Mouse (Mus musculus) neural tube, embryonic 11.5 days (tissue): Measurements from ENCODE around the gene Zfp367. TPM values are rescaled to one million over a fixed set of nuclear protein-coding genes. Genes with fewer than 3 reads are reported as not detected.

Source experiments
- ATAC-seq: fragments of 200-750 bp; cut with Nextera tagmentation; 2 replicates; pipeline ENCODE4 v1.8.0; 2017; ENCODE audit warnings: moderate number of reproducible peaks, mild to moderate bottlenecking, moderate TSS enrichment, moderate library complexity; ENCODE audit not compliant: insufficient read depth, low FRiP score, low TSS enrichment
- DNase-seq: peaks from one replicate; pipeline ENCODE4 v3.0.0-alpha.2; 2015; ENCODE audit warnings: low spot score
- H3K27ac ChIP-seq: fragments of 300-500 bp; sonication (generic); 2 replicates; pipeline ENCODE4 v1.5.1; 2014; ENCODE audit warnings: low read depth, mild to moderate bottlenecking, low read length
- H3K27me3 ChIP-seq: fragments of 300-500 bp; sonication (generic); 2 replicates; pipeline ENCODE4 v1.6.1; 2014; ENCODE audit warnings: mild to moderate bottlenecking, low read length, mixed read lengths; ENCODE audit not compliant: control insufficient read depth, insufficient read depth
- H3K36me3 ChIP-seq: fragments of 300-500 bp; sonication (generic); 2 replicates; pipeline ENCODE4 v1.6.1; 2014; ENCODE audit warnings: mild to moderate bottlenecking, low read length, moderate library complexity, mixed read lengths; ENCODE audit not compliant: control insufficient read depth, insufficient read depth
- H3K4me1 ChIP-seq: fragments of 300-500 bp; sonication (generic); 2 replicates; pipeline ENCODE4 v1.6.1; 2014; ENCODE audit warnings: low read length, mixed read lengths; ENCODE audit not compliant: control insufficient read depth, insufficient read depth
- H3K4me2 ChIP-seq: fragments of 300-500 bp; sonication (generic); 2 replicates; pipeline ENCODE4 v1.6.1; 2014; ENCODE audit warnings: low read depth, mild to moderate bottlenecking, moderate library complexity
- H3K4me3 ChIP-seq: fragments of 300-500 bp; sonication (generic); 2 replicates; pipeline ENCODE4 v1.5.1; 2014; ENCODE audit warnings: low read depth, low read length
- H3K9ac ChIP-seq: fragments of 300-500 bp; sonication (generic); 2 replicates; pipeline ENCODE4 v1.6.1; 2014; ENCODE audit warnings: mild to moderate bottlenecking, low read length
- H3K9me3 ChIP-seq: fragments of 300-500 bp; sonication (generic); 2 replicates; pipeline ENCODE4 v1.6.1; 2016; ENCODE audit warnings: low read length; ENCODE audit not compliant: control insufficient read depth
- WGBS: fragments of 180-500 bp; shearing (Covaris S2); extraction: QIAGEN DNeasy Blood & Tissue Kit; methylation state at CpG from one replicate; pipeline ENCODE4 v1.1.7; 2014; 5-methylcytosine and 5-hydroxymethylcytosine counted together
- polyA plus RNA-seq: library from polyadenylated mRNA; unstranded; fragments of >200 nt; fragmentation: Nextera tagmentation; extraction: Ambion mirVana; gene quantifications from 2 replicates; pipeline ENCODE4 v1.2.1, GENCODE M21; 2014

Gene Zfp367
- polyA plus RNA-seq, 1 experiment from 2014 or later = 14.3 TPM

- peaks cover 15% of the 10 kb centered on the region; the same call in 1 of the 2 replicates for H3K4me1 ChIP-seq
- no peak overlapping the region for H3K9ac ChIP-seq
- H3K27me3 ChIP-seq = no peaks in the 10 kb centered on the region
- no peaks in the 10 kb centered on the region for H3K36me3 ChIP-seq
- no peak overlapping the region for H3K27ac ChIP-seq
- WGBS = 72% methylated on average over 5 of the region's 5 CpGs
- peak overlapping the region; percentile 1; the same call in 1 of the 2 replicates for H3K4me3 ChIP-seq
- H3K9me3 ChIP-seq = no peaks in the 10 kb centered on the region
- ATAC-seq = no peak
- H3K4me2 ChIP-seq = no peak overlapping the region
- DNase-seq = no peak
Measured at GRCm38 (mm10) chr13:64150121-64150520, 2.9 kb downstream of the Zfp367 start.

GRCm38 (mm10) chr13:64129616-64130375, 23.2 kb downstream of the Zfp367 start:
- H3K36me3 ChIP-seq = no peaks in the 10 kb centered on the region
- H3K4me1 ChIP-seq = no peaks in the 10 kb centered on the region
- peak overlapping the region; percentile 57 for H3K9ac ChIP-seq
- peak overlapping the region; percentile 70 for H3K4me2 ChIP-seq
- H3K27me3 ChIP-seq = no peaks in the 10 kb centered on the region
- WGBS = 43% methylated on average over 15 of the region's 15 CpGs
- H3K9me3 ChIP-seq = no peaks in the 10 kb centered on the region
- H3K4me3 ChIP-seq = peak overlapping the region; percentile 55
- H3K27ac ChIP-seq = no peak overlapping the region
- DNase-seq (peak; percentile 42), ATAC-seq (no peak; the same call in 1 of the 2 replicates)

- peak; percentile 50 for DNase-seq
- Histone ChIP-seq H3K9me3 (no peaks in the 10 kb centered on the region), H3K27ac (no peak within 1 kb of the TSS), H3K4me1 (no peaks in the 10 kb centered on the region), H3K4me2 (peak within 1 kb of the TSS; percentile 70), H3K4me3 (peak within 1 kb of the TSS; percentile 55), H3K36me3 (no peaks in the 10 kb centered on the region), H3K9ac (peak within 1 kb of the TSS; percentile 57), H3K27me3 (no peaks in the 10 kb centered on the region)
- 10% methylated on average over 44 of the region's 44 CpGs for WGBS
- peak; percentile 69 for ATAC-seq
Measured at GRCm38 (mm10) chr13:64128858-64129615, 24.0 kb downstream of the Zfp367 start, which contains the start of gene Slc35d2. Gene Slc35d2, minus strand, starts transcription at chr13:64129368.

- DNase-seq (no peak), ATAC-seq (no peak)
- Histone ChIP-seq H3K27me3 (no peaks in the 10 kb centered on the region), H3K4me1 (no peaks in the 10 kb centered on the region), H3K4me3 (no peak overlapping the region), H3K27ac (no peak overlapping the region), H3K9ac (no peak overlapping the region), H3K36me3 (no peaks in the 10 kb centered on the region), H3K4me2 (no peak overlapping the region), H3K9me3 (no peaks in the 10 kb centered on the region)
- WGBS = 66% methylated on average over 4 of the region's 4 CpGs
Measured at GRCm38 (mm10) chr13:64126316-64126715, 26.7 kb downstream of the Zfp367 start.

- 91% methylated on average over 6 of the region's 6 CpGs for WGBS
- Histone ChIP-seq H3K27me3 (no peaks in the 10 kb centered on the region), H3K27ac (no peak overlapping the region), H3K36me3 (no peaks in the 10 kb centered on the region), H3K4me1 (no peaks in the 10 kb centered on the region), H3K4me3 (no peak overlapping the region), H3K9ac (no peak overlapping the region), H3K4me2 (no peak overlapping the region), H3K9me3 (no peaks in the 10 kb centered on the region)
- no peak for DNase-seq
- ATAC-seq = no peak
Measured at GRCm38 (mm10) chr13:64124886-64125285, 28.1 kb downstream of the Zfp367 start.

- no peak overlapping the region for H3K4me2 ChIP-seq
- no peak overlapping the region for H3K4me3 ChIP-seq
- H3K4me1 ChIP-seq = no peaks in the 10 kb centered on the region
- no peaks in the 10 kb centered on the region for H3K27me3 ChIP-seq
- DNase-seq = no peak
- H3K9ac ChIP-seq = no peak overlapping the region
- 30% methylated on average over 6 of the region's 6 CpGs for WGBS
- no peak overlapping the region for H3K27ac ChIP-seq
- no peaks in the 10 kb centered on the region for H3K36me3 ChIP-seq
- no peak for ATAC-seq
- no peaks in the 10 kb centered on the region for H3K9me3 ChIP-seq
Measured at GRCm38 (mm10) chr13:64123491-64124188, 29.4 kb downstream of the Zfp367 start.

GRCm38 (mm10) chr13:64120760-64121159, 32.2 kb downstream of the Zfp367 start:
- H3K27ac ChIP-seq = no peak overlapping the region
- no peak overlapping the region for H3K4me2 ChIP-seq
- 58% methylated on average over 4 of the region's 4 CpGs for WGBS
- no peak overlapping the region for H3K4me3 ChIP-seq
- DNase-seq = no peak
- H3K9ac ChIP-seq = no peak overlapping the region
- no peak for ATAC-seq
- H3K27me3 ChIP-seq = no peaks in the 10 kb centered on the region
- H3K4me1 ChIP-seq = no peaks in the 10 kb centered on the region
- H3K9me3 ChIP-seq = no peaks in the 10 kb centered on the region
- H3K36me3 ChIP-seq = no peaks in the 10 kb centered on the region

- 49% methylated on average over 2 of the region's 2 CpGs for WGBS
- Histone ChIP-seq H3K4me1 (no peaks in the 10 kb centered on the region), H3K27ac (no peak overlapping the region), H3K36me3 (no peaks in the 10 kb centered on the region), H3K4me2 (no peak overlapping the region), H3K27me3 (no peaks in the 10 kb centered on the region), H3K9me3 (no peaks in the 10 kb centered on the region), H3K4me3 (no peak overlapping the region), H3K9ac (no peak overlapping the region)
- no peak for ATAC-seq
- DNase-seq = no peak
Measured at GRCm38 (mm10) chr13:64117442-64117841, 35.6 kb downstream of the Zfp367 start.
